Mouse (Mus musculus) frontal cortex, postnatal 14 days (tissue): ENCODE data around the gene Slc15a3.

ENCODE experiments used
- DNase-seq, 2 experiments: peaks; one replicate each; pipeline ENCODE4 v3.0.0; 2022; ENCODE audit warnings: low spot score in 2 of 2

Slc15a3 gene

DNA sequence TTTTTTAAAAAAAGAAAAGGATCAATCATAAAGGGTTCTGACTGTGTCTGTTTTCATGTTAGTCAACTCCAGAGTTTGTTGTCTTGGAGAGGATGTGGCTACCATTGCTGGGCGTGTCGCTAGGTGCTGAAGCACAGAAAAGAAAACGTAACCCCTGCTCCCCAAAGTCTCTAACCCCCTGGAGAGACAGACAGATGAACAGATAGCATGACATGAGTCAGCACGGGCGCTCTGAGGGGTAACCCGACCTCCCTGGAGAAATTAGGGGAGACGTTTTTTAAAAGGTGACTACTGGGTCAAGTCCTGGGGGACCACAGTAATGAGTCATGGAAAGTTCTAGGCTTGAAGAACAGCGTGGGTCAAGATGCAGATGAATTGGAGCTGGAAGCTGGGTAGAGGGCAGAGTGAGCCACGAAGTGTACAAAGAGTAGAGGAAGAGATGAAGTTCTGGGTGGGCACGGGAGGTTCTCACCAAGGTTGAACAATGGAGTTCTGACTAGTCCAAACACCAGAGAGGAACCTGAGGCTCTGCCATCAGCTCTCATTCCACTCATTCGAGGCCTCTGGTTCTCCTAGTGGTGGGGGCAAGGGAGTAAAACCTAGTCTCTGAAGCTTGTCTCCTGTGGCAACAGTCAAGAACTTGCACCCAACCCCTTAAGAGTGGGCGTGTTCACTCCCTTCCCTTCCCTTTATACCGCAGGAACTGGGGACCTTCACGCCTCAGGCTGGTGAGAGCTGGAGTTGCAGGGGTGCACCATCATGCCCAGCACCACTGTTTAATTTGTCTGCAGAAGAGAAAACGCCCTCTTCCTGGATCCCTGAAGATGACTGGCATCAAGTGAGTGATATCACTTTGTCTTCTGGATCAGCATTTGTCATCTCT, at the start of gene Slc15a3:
TSS of gene Slc15a3 (plus strand) at position 718 of the 883 bp plus-strand sequence.
- DNase-seq = no peak

DNA sequence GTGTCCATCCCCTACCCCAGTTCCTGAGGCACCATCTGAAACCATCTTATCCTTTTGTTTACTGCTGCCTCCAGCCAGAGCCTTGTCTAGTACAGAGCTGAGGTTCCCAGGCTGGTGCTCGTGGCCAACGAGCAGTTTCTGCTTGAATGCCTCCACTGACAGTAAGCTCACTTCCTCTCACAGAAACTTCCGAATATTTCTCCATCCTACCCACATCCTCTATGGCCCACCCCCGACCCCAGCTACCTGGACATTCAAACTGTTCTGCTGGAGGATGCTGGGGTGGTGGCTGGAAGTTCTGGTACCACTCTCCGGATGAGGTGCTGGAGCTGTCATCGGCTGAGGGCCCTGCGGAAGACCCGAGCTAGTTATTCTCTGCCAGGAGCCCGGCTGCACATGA, 49.2 kb upstream of the Slc15a3 start:
- no peak for DNase-seq

DNA sequence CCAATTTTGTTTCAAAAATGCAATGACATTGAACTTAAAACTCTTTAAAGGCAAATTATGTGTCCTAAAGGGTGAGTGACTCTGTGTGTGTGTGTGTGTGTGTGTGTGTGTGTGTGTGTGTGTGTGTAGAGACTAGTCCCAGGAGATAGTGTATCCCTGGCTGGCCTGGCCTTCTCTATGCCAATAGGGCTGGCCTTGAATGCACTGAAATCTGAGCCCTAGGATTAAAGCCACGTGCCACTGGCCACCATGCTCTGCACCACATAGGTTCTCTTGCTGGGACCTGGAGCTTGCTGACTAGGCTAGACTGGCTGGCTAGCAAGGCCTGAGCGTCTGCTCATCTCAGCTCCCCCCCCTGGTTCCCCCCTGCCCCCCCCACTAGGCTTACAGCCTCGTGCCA, 46.5 kb upstream of the Slc15a3 start:
- no peak for DNase-seq

DNA sequence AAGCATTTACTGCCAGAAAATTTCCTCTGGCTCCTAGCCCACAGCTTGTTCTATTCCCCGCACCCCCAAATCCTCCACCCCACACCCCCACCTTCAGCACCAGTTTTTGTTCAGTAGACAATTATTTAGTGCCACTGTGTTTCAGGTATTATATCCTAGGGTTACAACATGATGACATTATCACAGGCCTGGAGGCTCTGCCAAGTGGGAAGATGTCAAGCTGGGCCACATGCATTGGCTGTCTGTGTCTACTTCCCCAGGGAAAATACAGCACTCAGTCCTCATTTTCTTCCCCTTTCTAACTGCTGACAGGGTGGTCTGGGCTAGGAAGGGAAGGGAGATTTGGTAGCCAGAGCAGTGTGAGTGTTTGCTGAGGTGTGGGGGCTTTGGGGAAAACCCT, 44.6 kb upstream of the Slc15a3 start:
- no peak for DNase-seq

DNA sequence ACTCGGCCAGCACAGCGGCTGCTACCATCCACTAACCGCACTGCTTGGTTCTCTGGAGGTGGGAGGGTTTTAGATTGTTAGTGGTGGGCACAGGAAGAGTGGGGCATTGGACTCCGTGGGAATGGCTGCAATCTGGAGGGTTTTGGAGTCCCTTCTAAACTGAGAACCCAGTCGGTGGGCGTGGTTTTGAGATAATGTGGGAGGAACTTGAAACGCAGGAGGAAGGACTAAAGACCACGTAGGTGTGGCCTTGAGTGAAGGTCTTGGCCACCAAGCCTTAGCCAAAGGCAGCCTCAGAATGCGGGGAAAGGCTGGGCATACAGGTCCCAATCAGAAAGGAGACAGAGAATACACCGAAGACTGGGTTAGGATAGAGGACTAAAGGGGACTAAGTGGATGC, 41.0 kb upstream of the Slc15a3 start:
- DNase-seq = no peak

DNA sequence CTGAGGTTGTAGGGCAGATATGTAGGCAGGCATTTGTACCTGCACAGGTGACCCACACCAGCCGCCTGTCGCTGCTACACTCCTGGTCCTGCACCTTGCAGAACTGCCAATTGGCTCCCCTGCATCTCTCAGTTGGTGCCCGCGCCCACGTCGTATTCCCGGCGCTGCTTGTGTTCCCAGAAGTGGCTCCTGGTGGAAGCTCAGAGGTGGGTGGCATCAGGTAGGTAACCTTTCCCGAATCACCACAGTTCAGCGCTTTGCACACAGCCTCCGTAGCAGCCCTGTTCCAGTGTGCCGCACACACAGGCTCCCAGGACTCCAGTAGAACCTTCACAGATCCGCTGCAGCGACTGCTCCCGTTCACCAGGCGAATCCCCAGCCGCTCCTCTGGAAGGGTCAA, 40.4 kb upstream of the Slc15a3 start:
- DNase-seq = no peak

DNA sequence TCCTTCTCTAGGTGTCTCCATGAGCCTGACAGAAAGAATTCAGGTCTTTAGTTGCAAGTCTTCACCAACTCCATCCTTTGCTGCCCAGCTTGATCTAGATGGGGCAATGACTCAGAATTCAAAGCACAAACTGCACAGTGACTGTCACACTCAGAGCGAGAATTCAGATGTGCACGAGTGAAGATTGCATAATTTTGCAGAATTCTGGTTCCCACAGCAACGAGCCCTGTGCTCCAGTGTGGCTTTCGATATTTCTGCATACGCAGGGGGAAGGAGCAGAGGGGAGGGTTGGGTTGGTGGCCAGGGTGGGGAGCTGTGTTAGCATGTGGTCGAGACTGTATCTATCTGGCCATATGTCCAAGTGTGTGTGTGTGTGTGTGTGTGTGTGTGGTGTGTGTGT, 38.5 kb upstream of the Slc15a3 start:
- DNase-seq = peak; percentile 53 to 61

DNA sequence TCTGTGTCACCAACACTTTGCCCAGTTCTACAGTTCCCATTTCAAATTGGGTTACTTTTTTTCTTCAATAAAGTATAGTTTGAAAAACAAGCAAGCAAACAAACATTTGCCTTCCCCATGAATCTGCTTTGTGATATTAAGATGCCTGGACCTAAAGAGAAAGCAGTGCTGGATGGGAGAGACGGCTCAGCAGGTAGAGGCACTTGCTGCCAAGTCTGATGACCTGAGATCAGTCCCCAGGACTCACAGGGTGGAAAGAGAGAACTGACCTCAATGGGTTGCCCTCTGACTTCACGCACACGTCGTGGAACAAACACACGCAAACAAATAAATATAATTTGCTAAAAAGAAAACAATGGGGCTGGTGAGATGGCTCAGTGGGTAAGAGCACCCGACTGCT, 37.6 kb upstream of the Slc15a3 start:
- no peak for DNase-seq

DNA sequence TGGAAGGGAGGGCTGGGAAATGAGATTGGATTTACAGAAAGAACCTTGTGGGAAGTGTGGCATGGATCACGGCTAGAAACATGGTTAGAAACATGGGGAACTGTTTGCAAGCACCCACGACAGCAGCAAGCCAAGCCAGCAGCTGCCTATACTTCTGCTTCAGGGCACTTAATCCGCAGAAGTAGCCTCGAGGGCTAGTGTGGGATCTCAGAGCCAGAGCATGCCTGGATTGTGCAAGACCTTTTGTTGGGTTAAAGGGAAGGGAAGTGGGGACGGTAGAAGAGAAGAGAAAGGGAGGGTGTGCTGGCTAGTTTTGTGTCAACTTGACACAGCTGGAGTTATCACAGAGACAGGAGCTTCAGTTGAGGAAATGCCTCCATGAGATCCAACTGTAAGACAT, 35.8 kb upstream of the Slc15a3 start:
- DNase-seq = no peak

DNA sequence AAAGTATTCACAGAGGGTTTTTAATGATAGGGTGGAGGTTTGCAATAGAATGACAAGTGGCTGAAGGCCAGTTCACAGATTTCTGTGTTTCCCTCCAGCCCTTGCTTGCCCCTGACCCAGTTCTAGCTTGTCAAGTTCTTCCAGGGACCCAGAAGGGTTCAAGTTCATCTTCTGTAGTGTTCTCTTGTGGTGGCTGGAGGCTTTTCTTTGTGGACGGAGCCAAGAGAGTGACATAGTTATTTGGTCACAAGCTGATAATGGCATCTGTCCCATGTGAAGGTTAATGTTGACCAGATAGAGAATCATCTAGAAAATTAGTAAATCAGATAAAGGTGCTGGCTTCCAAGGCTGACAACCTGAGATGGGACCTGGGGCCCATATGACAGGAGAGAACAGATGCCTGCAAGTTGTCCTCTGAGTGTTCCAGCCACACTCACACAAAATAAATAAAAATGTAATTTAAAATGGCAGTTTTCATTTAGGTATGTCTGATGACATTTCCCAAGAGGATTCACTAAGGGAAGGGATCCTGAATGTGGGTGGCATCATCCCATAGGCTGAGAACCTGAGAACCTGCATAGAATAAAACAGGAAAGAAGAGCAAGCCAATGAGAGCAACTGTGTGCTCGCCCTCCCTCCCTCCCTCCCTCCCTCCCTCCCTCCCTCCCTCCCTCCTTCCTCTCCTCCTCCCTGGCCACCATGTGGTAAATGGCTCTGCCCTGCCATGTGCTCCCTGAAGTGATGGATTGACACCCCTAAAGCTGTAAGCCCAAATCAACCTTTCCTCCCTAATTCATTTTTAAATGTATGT, 34.5 kb upstream of the Slc15a3 start:
- no peak for DNase-seq

DNA sequence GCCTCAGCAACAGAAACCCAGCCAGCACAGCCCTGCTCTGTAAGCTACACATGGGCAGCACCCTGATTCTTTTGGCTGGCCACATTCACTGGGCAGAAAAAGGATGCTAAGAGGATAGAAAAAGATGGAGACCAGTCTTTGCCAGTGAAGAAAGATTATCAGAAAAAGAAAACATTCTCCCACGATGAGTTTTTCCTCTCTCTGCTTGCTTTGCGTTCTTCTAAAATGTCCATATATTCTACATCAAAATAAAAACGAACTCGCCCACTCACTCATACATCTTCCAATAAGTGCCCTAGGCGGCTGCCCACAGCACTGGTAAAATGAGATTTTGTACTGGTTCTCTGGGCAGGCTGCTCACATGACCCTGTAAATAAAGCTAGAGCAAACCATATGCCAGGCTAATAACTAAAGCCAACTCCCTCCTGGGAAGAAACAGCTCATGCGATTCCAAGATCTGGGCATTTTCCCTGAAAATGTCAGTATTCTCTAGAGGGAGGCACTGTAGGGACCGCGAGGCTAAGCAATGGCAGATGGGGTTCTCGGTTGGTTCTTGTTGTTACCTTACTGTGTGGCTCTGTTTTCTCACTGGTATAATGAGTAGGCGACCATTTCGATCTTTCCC, 33.8 kb upstream of the Slc15a3 start:
- no peak for DNase-seq

DNA sequence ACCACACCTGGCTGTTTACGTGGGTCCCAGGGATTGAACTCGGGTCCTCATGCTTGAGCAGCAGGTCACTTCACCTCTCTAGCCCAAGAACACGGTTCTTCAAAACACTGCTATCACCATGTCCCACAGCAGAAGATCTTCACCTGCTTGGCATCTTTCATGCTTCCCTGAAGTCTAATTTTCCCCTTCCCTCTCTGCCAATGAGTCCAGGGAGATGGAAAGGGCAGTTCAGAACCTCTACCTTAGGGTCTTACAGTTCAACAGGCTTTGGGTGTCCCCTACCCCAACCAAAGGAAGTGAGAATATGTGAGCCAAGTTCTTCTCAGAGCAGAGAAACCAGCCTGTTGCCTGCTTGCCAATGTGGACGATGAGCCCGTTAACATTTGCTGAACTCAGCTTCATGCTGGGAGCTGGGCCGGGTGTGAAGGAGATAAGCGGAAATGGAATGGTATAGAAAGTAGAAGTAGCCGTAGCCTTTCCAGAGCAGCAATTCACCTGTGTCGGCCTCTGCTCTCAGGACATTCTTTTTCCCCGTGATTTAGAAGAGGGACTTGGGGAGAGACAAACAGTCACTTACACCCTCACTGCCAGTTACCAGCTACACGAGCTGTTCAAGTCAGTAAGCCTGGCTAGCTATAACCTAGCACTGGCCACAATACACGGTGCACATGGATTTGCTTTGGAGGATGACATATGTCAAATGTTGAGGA, 30.8 kb upstream of the Slc15a3 start:
- DNase-seq = no peak

DNA sequence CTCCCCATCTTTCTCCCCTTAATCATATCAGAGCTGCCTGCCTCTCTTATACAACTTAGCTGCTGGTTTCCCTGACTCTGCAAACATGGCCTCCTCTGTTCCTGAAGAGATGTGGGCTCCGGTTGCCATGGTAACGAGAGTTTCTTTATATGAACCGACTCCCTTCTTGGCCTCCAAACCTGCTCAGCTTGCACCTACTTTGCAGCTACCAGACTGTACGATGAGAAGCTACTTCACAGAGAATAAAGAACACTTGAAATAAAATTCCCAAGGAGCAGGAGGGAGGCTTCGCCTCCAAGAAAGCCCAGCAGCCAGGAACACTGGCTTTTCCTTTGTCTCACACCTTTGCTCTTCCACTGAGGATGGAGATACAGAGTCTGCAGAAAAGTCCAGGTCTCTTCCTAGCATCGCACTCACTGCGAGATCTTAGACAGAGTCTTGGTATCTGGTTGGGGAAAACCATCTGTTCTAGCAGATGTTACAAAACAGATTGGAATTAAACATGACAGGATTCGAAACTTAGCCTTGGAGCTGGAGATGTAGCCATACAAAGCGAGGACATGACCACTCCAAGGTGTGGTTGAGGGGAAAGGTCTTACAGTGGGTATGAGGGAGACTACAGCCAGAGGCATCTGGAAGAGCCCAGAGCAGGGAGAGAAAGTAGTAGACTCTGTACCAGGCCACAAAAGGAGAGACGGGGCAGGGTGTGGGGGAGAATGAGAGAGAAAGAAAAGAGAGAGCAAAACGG, 29.9 kb upstream of the Slc15a3 start:
- peak; percentile 55 to 68 for DNase-seq

DNA sequence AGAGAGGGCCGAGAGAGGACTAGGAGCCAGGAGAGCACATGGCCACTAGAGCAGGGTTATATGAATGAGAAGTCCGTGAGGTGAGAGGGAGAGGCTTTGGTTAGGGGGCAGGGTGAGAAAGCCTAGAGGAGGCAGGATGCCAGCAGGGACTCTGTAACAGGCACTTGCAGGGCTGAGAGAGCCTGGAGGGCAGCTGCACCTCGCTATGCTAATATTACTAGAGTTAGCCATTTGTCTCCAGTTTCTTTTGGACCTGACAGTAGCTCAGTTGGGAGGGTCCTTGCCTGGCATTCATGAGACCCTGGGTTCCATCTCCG, 29.4 kb upstream of the Slc15a3 start:
- no peak for DNase-seq

DNA sequence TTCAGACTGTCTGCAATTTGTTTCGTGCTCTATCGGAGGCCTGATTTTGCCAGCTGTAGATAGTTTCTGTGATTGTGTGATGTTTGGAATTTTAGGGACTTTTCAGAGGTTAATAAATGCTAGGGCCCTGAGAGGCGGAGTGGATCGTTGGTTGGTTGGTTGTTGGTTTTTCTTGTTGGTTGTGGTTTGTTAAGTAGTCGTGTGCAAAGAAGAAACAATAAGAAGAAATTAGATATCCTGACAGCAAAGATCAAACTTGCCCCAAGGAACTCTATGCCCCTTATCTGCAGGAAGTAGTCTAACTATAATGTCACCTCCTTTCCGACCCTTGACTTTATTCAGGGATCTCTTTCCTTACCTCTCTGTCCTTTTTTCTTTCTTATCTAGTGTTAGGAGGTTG, 28.1 kb upstream of the Slc15a3 start:
- DNase-seq = no peak

DNA sequence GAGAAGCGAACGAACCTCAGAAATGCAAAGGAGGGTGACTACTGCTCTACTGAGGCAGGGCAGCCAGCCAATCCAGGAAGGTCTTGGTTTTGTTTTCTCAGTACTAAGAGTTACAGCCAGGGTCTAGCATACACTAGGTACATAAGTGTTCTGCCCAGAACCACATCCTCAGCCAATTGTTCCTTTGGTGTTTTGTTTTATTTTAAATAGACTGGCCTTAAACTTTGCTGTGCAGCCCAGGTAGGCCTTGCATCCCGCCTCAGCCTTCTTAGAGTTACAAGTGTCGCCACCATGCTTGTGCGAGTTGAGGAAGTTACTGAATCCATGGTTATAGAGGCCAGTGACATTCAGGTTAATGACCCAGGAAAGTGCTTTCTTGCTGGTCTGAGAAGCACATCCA, 26.5 kb upstream of the Slc15a3 start:
- no peak for DNase-seq

DNA sequence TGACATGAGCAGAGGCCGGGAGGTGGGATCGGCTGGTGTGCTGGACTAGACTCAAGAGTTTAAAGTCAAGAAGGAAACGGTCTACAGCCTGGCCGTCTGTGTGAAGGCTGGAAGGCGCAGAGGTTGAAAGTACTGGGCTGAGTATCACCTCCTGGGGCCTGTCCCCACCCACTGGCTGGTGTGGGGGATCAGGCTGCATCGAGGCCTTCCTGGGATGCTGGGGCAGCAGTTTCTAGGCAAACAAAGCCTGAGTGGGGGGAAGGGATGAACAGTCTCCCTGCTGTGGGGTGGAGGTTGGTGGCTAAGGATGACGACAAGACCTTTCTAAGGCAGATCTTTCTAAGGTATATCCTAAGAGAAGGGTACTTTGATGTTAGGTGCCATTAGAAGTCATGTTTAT, 25.6 kb upstream of the Slc15a3 start:
- no peak for DNase-seq

DNA sequence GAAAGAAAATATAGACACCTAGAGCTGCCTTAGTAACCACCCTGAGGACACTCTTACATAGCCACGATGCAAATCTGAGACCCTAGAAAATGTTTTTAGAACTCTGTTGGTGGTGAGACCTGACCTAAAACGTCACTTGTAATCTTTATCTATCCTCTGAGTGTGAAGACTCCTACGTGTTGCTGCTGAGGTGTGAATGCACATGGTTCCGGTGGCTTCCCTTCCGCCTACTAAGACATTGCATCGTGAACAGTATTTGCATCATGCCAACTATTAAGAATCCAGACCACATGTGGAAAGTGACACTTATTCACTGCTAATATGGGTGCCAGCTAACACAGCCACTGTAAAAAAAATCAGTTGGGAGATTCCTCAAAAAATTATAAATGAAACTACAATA, 23.7 kb upstream of the Slc15a3 start:
- no peak for DNase-seq

DNA sequence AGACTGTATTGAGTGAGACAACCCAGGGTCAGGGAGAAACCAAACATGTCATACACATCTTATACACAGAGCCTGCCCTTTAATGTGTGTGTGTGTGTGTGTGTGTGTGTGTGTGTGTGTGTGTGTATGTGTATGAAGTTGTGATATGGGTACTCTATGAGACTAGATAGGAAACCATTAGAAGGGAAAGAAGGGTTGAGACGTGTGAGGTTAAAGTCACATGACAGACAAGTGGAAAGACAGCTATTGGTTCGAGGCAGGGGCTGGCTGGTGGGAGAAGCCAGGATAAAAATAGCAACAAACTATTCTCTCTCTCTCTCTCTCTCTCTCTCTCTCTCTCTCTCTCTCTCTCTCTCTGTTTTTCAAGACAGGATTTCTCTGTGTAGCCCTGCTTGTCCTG, 23.1 kb upstream of the Slc15a3 start:
- no peak for DNase-seq

DNA sequence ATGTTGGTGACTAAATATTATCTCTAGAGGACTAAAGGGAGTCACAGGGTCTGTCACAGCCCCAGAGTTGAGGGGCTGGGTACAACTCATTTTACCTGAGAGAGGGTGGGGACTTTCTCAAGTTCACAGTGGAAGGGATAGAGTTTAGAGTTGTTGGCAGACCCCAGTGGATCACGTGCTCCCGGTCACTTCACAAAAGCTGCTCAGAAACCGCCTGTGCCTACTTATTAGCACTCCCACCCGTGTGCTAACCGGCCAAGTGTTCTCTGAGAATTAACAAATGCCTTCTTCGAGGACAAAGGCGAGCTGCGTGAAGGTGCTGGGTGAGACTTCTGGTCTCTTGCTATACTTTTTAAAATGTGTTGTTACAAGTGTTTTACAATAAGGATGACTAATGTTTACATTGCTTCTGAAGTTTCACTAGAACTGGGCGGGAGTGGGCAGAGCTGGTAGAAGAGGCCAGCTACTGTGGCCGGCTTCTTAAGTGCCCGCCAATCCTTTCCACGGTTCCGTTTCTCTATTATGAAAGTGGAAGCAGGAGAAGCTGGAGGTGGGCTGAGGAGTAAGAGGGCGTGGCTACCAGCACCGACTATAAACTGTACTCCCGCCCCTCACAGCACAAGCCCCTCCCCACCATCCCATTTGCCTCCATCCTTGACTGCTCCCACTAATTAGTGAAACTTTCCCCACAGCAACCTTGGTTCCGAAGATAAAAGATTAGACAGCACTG, 21.1 kb upstream of the Slc15a3 start:
- DNase-seq = no peak

DNA sequence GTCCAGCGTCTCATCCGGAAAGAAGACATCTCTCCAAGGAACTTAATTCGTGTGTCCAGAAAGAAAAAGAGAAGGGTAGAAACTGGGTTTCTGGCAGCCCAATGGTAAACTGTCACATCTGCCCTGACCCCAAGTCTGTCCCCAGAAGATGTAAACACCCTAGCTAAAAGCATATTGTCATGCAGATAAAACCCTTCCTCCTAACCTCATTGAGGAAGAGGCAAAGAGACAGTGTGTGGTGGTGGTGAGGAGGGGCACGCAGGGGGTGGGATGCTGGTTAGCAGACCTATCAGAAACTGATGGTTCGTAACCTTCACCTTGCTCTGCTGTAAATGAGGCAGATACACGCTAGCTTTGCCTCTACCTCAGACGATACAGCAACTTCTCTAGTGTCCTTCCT, 18.2 kb upstream of the Slc15a3 start:
- DNase-seq = no peak
